In genomic region chr1:126604551-126604950, GRCm38 (mm10) we compare ENCODE assay signal across 13 mouse cellular contexts.
A peak's percentile ranks its signal among the peaks of the same experiment; 100 is the strongest.
DNase-seq lines count a peak whose midpoint lies in the region; ATAC-seq and TF ChIP-seq lines count a peak whose summit lies in the region.
"Had no signal": no experiment of that assay in that cellular context is flagged by ENCODE, and none has a peak within 500 bp of the region (broad histone marks: within the 10 kb centered on the region; RNA-seq: fewer than 3 reads in every experiment).

No protein-coding gene starts in this region.

- ATAC-seq in intestine, postnatal 0 days: peak; percentile 83
- peak; percentile 69; the same call in 1 of the 2 replicates for ATAC-seq in kidney, embryonic 16.5 days (ENCODE audit: low FRiP score, low TSS enrichment)
- ATAC-seq in liver, postnatal 0 days: peak; percentile 85
- peak; percentile 65 for ATAC-seq in stomach, embryonic 14.5 days (ENCODE audit: insufficient number of reproducible peaks, insufficient read depth, low FRiP score, low read depth)
- no peak for ATAC-seq in hindbrain, embryonic 16.5 days

- H3K4me3 ChIP-seq in intestine, postnatal 0 days (ENCODE audit: low read depth, low read length): peak overlapping the region; percentile 24; the same call in 1 of the 2 replicates
- H3K4me3 ChIP-seq in kidney, embryonic 16.5 days (ENCODE audit: low read length): no peak overlapping the region
- H3K4me3 ChIP-seq in liver, postnatal 0 days (ENCODE audit: low read depth, low read length): peak overlapping the region; percentile 17; the same call in 1 of the 2 replicates
- no peak overlapping the region for H3K4me3 ChIP-seq in stomach, embryonic 14.5 days (ENCODE audit: low read depth, low read length)
- no peak overlapping the region for H3K4me3 ChIP-seq in hindbrain, embryonic 16.5 days (ENCODE audit: low read length)

- H3K27ac ChIP-seq in intestine, postnatal 0 days (ENCODE audit: low read depth, low read length): peak overlapping the region; percentile 12; the same call in 1 of the 2 replicates
- H3K27ac ChIP-seq in kidney, embryonic 16.5 days (ENCODE audit: low read length): peak overlapping the region; percentile 25; the same call in 1 of the 2 replicates
- H3K27ac ChIP-seq in liver, postnatal 0 days (ENCODE audit: low read depth): peak overlapping the region; percentile 13; the same call in 1 of the 2 replicates
- no peak overlapping the region for H3K27ac ChIP-seq in stomach, embryonic 14.5 days (ENCODE audit: low read length)
- H3K27ac ChIP-seq in hindbrain, embryonic 16.5 days (ENCODE audit: low read depth, low read length): no peak overlapping the region

- peak overlapping the region; percentile 58 for H3K4me2 ChIP-seq in intestine, postnatal 0 days (replicated peaks; ENCODE audit: low read depth)
- peak overlapping the region; percentile 22 for H3K4me2 ChIP-seq in kidney, embryonic 16.5 days (replicated peaks; ENCODE audit: low read depth, low read length)
- peak overlapping the region; percentile 45 for H3K4me2 ChIP-seq in liver, postnatal 0 days (ENCODE audit: low read depth, low read length)
- no peak overlapping the region for H3K4me2 ChIP-seq in stomach, embryonic 14.5 days (replicated peaks; ENCODE audit: low read depth, low read length)
- H3K4me2 ChIP-seq in hindbrain, embryonic 16.5 days (ENCODE audit: low read length): no peak overlapping the region

- H3K27me3 ChIP-seq in intestine, postnatal 0 days (replicated peaks; ENCODE audit: control insufficient read depth, insufficient read depth, low read length): no peaks in the 10 kb centered on the region
- no peaks in the 10 kb centered on the region for H3K27me3 ChIP-seq in kidney, embryonic 16.5 days (ENCODE audit: insufficient read depth, low read length)
- H3K27me3 ChIP-seq in liver, postnatal 0 days (ENCODE audit: insufficient read depth, low read length): no peaks in the 10 kb centered on the region
- H3K27me3 ChIP-seq in stomach, embryonic 14.5 days (ENCODE audit: control insufficient read depth, insufficient read depth, low read length): no peaks in the 10 kb centered on the region
- H3K27me3 ChIP-seq in hindbrain, embryonic 16.5 days (replicated peaks; ENCODE audit: control insufficient read depth, insufficient read depth, low read length): no peaks in the 10 kb centered on the region
- H3K27me3 ChIP-seq: CH12.LX had no signal

- no peaks in the 10 kb centered on the region for H3K36me3 ChIP-seq in intestine, postnatal 0 days (ENCODE audit: control insufficient read depth, insufficient read depth)
- no peaks in the 10 kb centered on the region for H3K36me3 ChIP-seq in kidney, embryonic 16.5 days (ENCODE audit: insufficient read depth, low read length)
- no peaks in the 10 kb centered on the region for H3K36me3 ChIP-seq in liver, postnatal 0 days (replicated peaks; ENCODE audit: insufficient read depth, low read length)
- no peaks in the 10 kb centered on the region for H3K36me3 ChIP-seq in stomach, embryonic 14.5 days (ENCODE audit: control insufficient read depth, insufficient read depth, low read length)
- no peaks in the 10 kb centered on the region for H3K36me3 ChIP-seq in hindbrain, embryonic 16.5 days (ENCODE audit: control insufficient read depth, insufficient read depth, low read length)

- DNase-seq in liver, postnatal 0 days: peak; percentile 34
- DNase-seq in thymus, adult 18-20 months: no peak
- no peak for DNase-seq in layer of hippocampus, postnatal 14 days (ENCODE audit: low spot score in 2 of 2)
- DNase-seq: adrenal gland, postnatal 36 days; cerebellum, adult 11-12 months; gastrocnemius, postnatal 25 days; heart, postnatal 14 days; thymus, postnatal 14 days had no signal

- H3K9me3 ChIP-seq in intestine, postnatal 0 days (ENCODE audit: control insufficient read depth): no peaks in the 10 kb centered on the region
- no peaks in the 10 kb centered on the region for H3K9me3 ChIP-seq in kidney, embryonic 16.5 days (ENCODE audit: low read length)
- H3K9me3 ChIP-seq in liver, postnatal 0 days (ENCODE audit: low read length): no peaks in the 10 kb centered on the region
- H3K9me3 ChIP-seq in stomach, embryonic 14.5 days (ENCODE audit: control insufficient read depth, low read depth, low read length): no peaks in the 10 kb centered on the region
- no peaks in the 10 kb centered on the region for H3K9me3 ChIP-seq in hindbrain, embryonic 16.5 days (ENCODE audit: control insufficient read depth, low read length)

- TF ChIP-seq EP300 in liver, postnatal 0 days (IDR thresholded peaks at IDR 0.05; ENCODE audit: low read depth): no peak

- no peak overlapping the region for H3K9ac ChIP-seq in intestine, postnatal 0 days (ENCODE audit: low read depth, low read length)
- peak overlapping the region; percentile 23; the same call in 1 of the 2 replicates for H3K9ac ChIP-seq in kidney, embryonic 16.5 days (replicated peaks; ENCODE audit: low read length)
- 0 out of 2 replicates have a peak overlapping the region, but pooled peaks have one; percentile 30 for H3K9ac ChIP-seq in liver, postnatal 0 days (replicated peaks)
- no peak overlapping the region for H3K9ac ChIP-seq in stomach, embryonic 14.5 days (replicated peaks; ENCODE audit: low read depth, low read length)
- no peak overlapping the region for H3K9ac ChIP-seq in hindbrain, embryonic 16.5 days (ENCODE audit: low read depth, low read length)

- TF ChIP-seq CTCF in intestine, postnatal 0 days (IDR thresholded peaks at IDR 0.05; ENCODE audit: low read depth): no peak
- no peak for TF ChIP-seq CTCF in liver, postnatal 0 days (IDR thresholded peaks at IDR 0.05; ENCODE audit: low read depth)

- H3K4me1 ChIP-seq in intestine, postnatal 0 days (replicated peaks; ENCODE audit: control insufficient read depth, insufficient read depth, low read length): no peaks in the 10 kb centered on the region
- H3K4me1 ChIP-seq in kidney, embryonic 16.5 days (ENCODE audit: insufficient read depth, low read length): no peaks in the 10 kb centered on the region
- peaks cover 2% of the 10 kb centered on the region; the same call in 1 of the 2 replicates for H3K4me1 ChIP-seq in liver, postnatal 0 days (ENCODE audit: insufficient read depth)
- no peaks in the 10 kb centered on the region for H3K4me1 ChIP-seq in stomach, embryonic 14.5 days (ENCODE audit: control insufficient read depth, insufficient read depth, low read length)
- H3K4me1 ChIP-seq in hindbrain, embryonic 16.5 days (ENCODE audit: control insufficient read depth, insufficient read depth, low read depth, low read length): peaks cover 11% of the 10 kb centered on the region

- WGBS in intestine, postnatal 0 days: 29% methylated on average over 9 of the region's 9 CpGs
- WGBS in kidney, embryonic 16.5 days: 51% methylated on average over 9 of the region's 9 CpGs
- WGBS in liver, postnatal 0 days (ENCODE audit: insufficient replicate concordance): 49% methylated on average over 9 of the region's 9 CpGs
- 73% methylated on average over 9 of the region's 9 CpGs for WGBS in stomach, embryonic 14.5 days
- WGBS in hindbrain, embryonic 16.5 days: 85% methylated on average over 9 of the region's 9 CpGs

Comparison
In these comparisons a context has a peak if more than half of its experiments do, and no peak if none do; other contexts are left out.
1. H3K27ac ChIP-seq: peak in intestine, postnatal 0 days (single experiment), kidney, embryonic 16.5 days (single experiment) and liver, postnatal 0 days (single experiment); none in stomach, embryonic 14.5 days (single experiment) and hindbrain, embryonic 16.5 days (single experiment).
2. H3K4me2 ChIP-seq: peak in intestine, postnatal 0 days (single experiment), kidney, embryonic 16.5 days (single experiment) and liver, postnatal 0 days (single experiment); none in stomach, embryonic 14.5 days (single experiment) and hindbrain, embryonic 16.5 days (single experiment).
3. H3K4me3 ChIP-seq: peak in intestine, postnatal 0 days (single experiment) and liver, postnatal 0 days (single experiment); none in kidney, embryonic 16.5 days (single experiment), stomach, embryonic 14.5 days (single experiment) and hindbrain, embryonic 16.5 days (single experiment).
4. H3K9ac ChIP-seq: peak in kidney, embryonic 16.5 days (single experiment) and liver, postnatal 0 days (single experiment); none in intestine, postnatal 0 days (single experiment), stomach, embryonic 14.5 days (single experiment) and hindbrain, embryonic 16.5 days (single experiment).